Mouse (Mus musculus) layer of hippocampus, adult 11-12 months (tissue): ENCODE data around the gene Syt5.
A peak's percentile ranks its signal among the peaks of the same experiment; 100 is the strongest.

Experiments
- DNase-seq: peaks from one replicate; pipeline ENCODE4 v3.0.0; 2022; ENCODE audit warnings: low spot score

Gene Syt5

GRCm38 (mm10) chr7:4522292-4522691, 25.0 kb downstream of the Syt5 start:
- no peak for DNase-seq

GRCm38 (mm10) chr7:4521231-4522003, 25.9 kb downstream of the Syt5 start:
- DNase-seq: no peak

GRCm38 (mm10) chr7:4518487-4518886, 28.9 kb downstream of the Syt5 start:
- no peak for DNase-seq

- no peak for DNase-seq
Measured at GRCm38 (mm10) chr7:4516332-4517050, 30.9 kb downstream of the Syt5 start, which contains the start of gene Tnnt1. Tnnt1 (minus strand) TSS chr7:4516382.

DNA sequence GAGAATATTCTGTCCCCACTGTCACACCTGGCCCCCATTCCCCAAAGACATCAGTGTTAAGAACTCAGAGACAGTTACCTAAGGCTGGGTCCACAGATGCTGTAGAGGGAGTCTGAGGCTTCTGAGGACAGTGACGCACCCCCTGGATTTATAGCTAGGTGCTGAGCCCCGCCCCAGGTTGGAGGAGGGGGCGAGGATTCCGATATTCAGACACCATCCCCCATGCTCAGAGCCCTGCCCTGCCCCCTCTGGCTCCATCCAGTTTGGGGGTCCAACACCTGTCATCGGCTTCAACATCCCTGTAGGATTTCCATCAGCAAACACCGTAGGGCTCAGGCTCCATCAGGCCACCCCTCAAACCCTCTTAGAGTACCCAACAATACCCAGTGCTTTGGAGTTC, 31.5 kb downstream of the Syt5 start:
- DNase-seq: no peak

DNA sequence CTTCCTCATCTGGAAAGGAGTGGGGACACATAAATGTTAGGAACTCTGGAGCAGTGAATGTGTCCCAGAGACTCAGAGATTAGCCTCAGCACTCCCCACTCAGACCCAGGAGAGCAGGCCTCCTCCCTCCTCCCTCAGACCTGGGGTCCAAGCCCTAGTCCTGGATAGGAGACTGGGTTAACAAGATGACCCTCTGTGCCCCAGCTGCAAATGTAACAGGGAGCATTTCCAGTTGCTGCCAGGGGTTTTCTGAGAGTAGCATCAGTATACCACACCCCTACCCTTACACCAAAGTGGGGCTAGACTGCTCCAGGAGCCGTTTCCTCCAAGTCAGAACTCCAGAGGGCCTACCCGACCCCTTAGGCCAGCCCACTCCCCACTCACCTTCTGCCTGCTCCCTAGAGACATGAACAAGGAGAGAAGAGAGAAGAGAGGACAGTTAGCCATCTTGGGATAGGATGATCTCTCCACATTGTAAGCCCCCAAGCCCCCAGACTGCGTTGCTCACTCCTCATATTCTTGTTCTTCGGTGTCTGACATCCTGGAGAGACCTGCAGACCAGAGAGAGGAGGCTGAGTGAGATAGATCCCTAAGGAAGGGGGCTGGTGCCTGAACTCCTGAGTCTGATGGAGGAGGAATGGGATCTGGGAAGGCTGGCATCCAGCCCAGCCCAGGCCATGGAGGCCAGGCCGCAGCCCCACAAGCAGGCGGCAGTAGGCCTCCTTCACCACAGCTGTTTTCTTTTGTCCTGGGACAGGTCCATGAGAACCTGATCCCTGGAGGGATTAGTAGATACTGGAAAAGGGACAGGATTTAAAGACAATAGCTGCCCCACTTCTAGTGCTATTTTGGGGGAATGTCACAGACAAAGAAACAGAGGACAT, 33.3 kb downstream of the Syt5 start:
- no peak for DNase-seq

DNA sequence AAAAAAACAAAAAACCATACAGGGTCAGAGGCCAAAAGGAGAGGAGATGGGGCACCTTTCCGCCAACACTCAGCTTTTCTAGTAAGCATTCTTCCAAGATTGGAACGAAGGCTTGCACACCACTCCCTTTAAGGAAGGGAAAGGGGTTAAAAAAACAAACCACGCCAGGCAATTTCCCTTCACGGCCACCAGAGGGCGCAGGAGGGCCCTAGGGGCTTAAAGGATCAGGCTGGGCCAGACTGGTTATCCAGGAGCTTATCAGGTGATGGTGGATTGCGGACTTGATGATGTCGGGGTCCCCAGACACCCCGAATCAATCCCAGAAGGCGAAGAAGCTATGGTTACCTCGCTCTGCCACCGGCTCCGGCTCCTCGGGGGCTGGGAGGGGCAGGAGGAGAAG, 34.1 kb downstream of the Syt5 start:
- no peak for DNase-seq

- DNase-seq: no peak
Measured at GRCm38 (mm10) chr7:4511489-4512224, 35.7 kb downstream of the Syt5 start.

GRCm38 (mm10) chr7:4509863-4510608, 37.3 kb downstream of the Syt5 start:
- DNase-seq: peak; percentile 45

DNA sequence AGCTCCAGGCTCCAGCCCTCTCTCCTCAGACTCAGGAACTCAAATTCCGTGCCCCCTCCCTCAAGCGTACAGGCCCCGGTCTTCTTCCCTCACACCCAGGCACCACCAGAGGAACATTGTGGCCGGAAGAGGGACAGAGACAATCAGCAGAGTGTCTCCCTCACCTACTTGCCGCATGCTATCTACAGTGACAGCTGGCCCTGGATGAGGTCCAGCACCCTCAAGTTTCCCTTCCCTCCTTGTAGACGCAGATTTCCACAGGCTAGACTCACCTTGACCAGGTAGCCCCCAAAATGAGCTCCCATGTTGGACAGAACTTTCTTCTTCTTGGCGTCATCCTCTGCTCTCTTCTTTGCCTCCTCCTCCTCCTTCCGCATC, 38.6 kb downstream of the Syt5 start:
- no peak for DNase-seq

GRCm38 (mm10) chr7:4508062-4508738, 39.1 kb downstream of the Syt5 start:
- no peak for DNase-seq

DNA sequence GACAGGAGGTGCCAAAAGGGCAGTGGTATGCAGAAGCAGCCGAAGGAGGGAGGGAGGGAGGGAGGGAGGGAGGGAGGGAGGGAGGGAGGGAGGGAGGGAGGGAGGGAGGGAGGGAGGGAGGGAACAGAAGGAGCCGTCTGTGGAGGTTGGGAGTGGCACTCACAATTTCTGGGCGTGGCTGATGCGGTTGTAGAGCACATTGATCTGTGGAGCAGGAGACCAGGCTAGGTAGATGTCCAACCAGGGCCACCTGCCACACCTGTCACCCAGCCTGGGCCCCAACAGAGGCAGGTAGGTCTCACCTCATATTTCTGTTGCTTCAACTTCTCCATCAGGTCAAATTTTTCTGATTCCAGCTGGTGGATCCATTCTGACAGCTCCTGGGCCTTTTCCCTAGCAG, 40.1 kb downstream of the Syt5 start:
- no peak for DNase-seq

GRCm38 (mm10) chr7:4504646-4505435, 42.5 kb downstream of the Syt5 start:
- DNase-seq: no peak

GRCm38 (mm10) chr7:4503858-4504257, 43.5 kb downstream of the Syt5 start:
- no peak for DNase-seq

- DNase-seq: no peak
Measured at GRCm38 (mm10) chr7:4503100-4503499, 44.2 kb downstream of the Syt5 start.

DNA sequence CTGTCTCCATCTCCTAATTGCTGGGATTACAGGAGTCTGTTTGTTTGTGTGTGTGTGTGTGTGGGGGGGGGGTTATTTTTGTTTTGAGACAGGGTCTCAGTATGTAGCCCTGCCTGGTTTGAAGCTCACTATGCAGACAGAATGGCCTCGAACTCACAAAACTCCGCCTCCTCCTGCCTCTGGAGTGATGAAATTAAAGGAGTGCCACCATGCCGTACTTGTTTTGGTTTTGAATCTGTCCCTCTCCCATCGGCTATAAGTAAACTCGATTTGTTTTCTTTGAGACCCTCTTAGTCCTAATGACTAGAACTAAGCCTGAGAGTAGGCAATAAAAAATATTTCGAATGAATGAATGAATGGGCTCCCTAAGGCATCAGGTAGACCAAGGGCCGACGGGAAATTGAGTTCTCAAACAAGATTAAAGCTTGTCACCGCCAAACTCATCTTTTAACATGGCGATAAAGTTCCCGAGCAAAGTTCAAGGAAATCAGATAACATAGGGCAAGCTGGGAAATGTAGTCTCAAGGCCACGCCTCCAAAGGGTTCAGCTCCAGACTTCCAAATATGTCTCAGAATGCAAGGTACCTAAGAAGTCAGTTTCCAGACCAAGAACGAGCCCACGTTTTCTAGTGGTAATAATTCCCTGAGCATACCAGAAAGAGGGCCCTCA, 44.8 kb downstream of the Syt5 start:
- peak; percentile 79 for DNase-seq

DNA sequence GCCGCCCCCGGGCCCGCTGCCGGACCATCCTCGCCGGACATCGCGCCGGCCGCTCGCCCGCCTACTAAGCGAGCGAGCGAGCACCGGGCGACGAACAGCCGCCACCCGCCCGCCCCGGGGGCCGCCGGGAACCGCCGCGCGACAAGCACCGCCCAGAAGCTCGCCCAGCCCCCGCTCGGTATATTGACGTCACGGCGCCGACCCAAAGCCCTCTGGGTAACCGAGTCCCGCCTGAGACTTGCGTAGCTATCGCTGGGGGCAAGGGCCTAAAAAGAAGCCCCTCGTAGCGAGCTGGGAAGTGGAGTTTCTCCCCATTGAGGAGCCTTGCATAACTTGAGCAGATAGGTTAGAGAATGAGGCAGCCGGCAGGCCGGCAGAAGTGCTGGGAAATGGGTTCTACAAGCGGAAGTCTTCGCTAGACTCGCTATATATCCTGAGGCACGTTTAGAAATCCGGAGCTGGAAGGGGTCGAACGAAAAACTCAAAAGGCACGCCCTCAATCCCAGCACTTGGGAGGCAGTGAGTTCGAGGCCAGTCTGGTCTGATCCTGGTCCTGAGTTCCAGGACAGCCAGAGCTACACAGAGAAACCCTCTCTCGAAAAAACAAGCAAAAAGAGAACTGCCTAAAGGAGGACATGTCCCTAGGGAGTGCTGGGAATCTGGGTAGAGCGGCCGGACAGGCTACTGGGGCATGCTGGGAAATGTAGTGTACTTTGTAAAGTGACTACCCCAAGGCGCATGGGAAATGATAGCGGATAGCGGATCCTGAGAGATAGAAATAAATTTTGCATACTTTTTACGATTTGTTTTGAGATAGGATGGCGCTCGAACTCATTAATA, 45.6 kb downstream of the Syt5 start, which contains the start of gene Ppp1r12c:
Ppp1r12c (minus strand) TSS at position 123 of the 840 bp plus-strand sequence.
- DNase-seq: peak; percentile 95

DNA sequence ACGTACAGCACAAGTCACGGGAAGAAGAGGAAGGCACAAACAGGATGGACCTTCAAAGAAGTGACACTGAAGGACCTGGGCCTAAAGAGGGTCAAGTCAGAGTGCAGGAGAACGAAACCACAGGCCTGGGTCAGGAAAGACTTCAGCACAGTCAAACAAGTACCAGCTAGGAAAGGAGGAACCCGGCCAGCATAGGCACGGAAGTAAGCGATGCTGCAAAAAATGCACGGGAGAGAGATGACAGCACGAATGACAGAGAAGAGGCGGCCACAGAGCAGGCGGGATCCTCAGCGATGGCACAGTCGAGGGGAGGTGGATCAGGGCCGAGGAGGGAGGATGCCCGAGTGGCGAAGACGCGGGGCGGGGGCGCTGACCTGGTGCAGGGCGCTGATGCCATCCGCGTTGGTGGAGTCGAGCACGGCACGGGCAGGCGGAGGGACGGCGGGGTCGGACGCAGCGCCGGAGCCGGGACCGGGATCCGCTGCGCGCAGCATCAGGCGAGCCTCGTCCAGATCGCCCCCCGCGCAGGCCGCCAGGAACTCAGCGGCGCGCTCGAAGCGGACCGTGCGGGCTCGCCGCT, 46.4 kb downstream of the Syt5 start:
- DNase-seq: peak; percentile 54
